Mouse (Mus musculus): ENCODE measurements around the gene Fchsd2.
A peak's percentile ranks its signal among the peaks of the same experiment; 100 is the strongest.

Gene Fchsd2

DNA sequence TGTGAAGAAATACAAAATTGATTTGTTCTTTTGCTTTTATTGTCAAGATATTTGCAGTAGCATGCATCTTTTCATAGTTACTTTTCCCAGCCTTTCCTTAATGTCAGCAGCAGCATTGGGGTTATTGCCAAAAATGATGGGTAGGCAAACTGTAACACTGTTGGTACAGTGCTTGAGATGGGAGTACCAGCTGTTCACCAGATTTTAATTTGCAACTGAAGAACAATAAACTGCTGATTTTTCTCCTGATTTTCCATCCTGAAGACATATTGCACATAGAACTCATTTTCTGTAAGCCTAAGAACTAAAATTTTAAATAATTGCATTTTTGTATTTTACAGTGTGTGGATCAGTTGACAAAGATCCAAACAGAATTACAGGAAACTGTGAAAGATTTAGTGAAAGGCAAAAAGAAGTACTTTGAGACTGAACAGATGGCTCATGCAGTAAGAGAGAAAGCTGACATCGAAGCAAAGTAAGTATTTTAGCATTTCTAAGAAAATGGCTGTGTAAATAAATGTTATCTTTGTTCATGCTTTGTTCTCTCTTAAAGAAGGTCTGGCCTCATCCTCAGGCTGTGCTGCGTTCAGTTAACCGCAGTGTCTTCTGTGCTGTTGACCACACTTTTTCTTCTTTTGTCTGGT is 98.8 kb downstream of the Fchsd2 start:
- DNase-seq (ENCODE audit: low read depth, low spot score) = no peak

DNA sequence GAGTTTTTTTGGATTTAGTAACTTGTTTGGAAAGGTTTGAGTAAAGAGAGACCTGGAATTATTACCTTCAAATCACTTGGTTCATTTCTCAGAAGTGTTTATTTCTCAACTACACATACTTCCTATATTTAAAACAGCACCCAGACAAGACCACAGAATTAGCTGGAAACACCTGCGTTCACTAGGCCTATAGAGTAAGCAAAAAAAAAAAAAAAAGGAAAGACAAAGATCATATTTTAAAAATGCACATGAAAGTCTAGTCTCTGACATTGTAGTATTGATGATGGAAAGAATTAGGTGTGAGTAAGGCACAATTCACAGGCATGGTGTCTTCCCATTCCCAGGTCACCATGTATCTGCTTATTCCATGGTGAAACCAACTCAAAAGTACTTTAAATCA is 118.2 kb downstream of the Fchsd2 start:
- peak; percentile 62 for DNase-seq (ENCODE audit: low read depth, low spot score)

DNA sequence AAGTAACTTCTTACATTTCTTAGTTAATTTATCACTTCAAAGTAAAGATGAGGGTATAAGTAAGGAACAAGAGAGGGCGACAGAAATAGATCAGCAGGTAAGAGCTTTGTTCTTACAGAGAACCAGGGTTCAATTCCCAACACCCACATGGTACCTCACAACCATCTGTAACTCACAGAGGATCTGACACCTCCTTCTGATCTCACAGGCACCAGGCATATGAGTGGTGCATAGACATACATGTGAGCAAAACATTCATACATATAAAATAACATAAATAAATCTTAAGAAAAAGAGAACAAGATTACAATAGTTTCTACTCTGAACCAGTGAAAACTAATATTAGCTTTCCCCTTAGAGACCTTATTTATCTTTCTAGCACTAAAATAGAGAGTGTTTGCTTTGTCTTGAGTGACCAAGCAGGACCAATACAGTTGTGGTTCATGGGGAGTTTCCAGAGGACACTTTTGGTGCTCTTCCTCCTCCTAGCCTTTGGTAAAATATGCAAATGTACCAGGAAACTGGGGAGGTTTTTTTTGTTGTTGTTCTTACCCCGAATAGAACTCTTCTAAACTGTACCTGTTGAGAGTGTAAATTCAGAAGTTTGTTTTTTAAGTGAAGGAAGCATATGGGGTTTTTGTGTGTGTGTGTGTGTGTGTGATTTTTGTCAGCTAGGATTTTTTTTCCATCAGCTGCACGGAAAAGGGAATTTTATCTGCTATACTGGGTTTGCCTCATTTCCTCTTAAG is 121.0 kb downstream of the Fchsd2 start:
- peak; percentile 88 for DNase-seq (ENCODE audit: low read depth, low spot score)

DNA sequence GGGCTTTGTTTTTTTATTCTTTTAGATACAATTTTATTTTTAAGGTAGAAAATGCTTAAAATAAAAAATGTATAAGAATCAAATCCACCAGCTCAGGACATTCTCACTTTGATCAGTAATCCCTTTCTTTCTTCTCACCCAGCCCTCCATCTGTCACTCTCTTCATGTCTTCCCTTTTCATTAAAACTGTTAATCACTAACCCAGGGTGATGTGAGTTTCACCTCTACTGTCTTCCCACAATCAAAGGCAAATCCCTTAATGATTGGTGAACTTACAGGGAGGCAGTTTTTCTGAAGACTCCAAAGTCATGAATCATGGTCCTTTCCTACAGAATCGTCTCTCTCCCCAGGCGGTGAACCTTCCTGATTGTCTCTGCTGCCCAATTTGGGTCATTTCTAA is 124.1 kb downstream of the Fchsd2 start:
- DNase-seq (ENCODE audit: low read depth, low spot score) = no peak

DNA sequence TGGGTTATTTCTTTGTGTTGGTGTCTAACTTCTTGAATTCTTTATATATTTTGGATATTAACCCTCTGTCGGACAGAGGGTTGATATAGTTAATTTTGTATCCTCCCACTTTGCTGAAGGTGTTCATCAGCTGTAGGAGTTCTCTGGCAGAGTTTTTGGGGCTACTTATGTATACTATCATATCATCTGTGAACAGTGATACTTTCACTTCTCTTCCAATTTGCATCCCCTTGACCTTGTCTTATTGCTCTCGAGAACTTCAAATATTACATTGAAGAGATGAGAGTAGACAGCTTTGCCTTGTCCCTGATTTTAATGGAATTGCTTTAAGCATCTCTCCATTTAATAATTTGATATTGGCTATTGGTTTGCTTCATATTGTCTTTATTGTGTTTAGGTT is 130.8 kb downstream of the Fchsd2 start:
- DNase-seq (ENCODE audit: low read depth, low spot score) = peak; percentile 58

DNA sequence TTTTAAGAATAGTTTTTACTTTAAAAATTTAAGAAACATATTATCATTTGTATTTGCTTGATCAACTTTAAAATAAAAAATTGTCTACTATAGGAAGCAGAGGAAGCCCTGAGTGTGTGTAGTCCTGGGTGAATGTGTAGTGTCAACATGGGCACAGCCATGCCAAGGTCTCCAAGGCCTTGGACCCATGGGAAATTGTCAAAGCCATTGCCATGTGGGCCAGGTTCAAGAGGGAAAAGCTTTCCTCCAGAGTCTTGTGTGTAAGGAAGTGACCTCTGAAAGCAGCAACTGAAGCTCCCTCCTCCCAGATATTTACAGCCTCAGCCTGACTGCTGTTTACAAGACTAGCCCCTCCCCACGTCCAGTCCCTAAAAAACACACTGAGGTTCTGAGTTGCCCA is 136.7 kb downstream of the Fchsd2 start:
- no peak for DNase-seq (ENCODE audit: low read depth, low spot score)

DNA sequence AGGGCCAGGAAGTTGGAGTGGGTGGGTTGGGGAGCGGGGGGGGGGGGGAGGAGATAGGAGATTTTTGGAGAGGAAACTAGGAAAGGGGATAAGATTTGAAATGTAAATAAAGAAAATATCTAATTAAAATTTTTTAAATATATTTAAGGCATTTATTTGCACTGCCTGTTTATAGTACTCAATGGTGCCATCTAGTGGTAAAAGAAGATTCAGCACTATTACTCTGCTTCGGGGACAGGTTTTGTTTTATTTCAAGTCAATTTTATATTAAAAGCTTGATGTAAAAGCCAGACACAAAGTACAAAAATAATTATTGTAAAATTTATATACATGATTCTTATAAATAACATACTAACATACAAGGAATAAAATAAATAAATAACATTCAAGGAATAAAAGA is 138.8 kb downstream of the Fchsd2 start:
- DNase-seq (ENCODE audit: low read depth, low spot score) = peak; percentile 71

DNA sequence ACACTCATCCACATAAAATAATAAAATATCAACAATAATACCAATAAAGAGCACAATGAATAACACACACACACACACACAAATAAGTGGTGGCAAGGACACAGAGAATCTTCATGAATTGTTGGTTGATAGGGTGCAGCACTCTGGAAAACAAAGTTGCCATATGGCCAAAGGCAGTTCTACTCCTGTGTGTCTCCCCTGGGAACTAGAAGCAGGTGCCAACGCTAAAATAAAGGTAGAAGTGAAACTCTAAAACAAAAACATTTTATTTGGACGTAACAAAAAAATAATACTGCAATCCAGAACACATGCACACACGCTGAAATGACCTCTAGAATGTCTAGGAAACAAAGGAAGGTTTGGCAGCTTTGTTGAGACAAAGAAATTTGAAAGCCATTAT is 140.1 kb downstream of the Fchsd2 start:
- DNase-seq (ENCODE audit: low read depth, low spot score) = peak; percentile 66

DNA sequence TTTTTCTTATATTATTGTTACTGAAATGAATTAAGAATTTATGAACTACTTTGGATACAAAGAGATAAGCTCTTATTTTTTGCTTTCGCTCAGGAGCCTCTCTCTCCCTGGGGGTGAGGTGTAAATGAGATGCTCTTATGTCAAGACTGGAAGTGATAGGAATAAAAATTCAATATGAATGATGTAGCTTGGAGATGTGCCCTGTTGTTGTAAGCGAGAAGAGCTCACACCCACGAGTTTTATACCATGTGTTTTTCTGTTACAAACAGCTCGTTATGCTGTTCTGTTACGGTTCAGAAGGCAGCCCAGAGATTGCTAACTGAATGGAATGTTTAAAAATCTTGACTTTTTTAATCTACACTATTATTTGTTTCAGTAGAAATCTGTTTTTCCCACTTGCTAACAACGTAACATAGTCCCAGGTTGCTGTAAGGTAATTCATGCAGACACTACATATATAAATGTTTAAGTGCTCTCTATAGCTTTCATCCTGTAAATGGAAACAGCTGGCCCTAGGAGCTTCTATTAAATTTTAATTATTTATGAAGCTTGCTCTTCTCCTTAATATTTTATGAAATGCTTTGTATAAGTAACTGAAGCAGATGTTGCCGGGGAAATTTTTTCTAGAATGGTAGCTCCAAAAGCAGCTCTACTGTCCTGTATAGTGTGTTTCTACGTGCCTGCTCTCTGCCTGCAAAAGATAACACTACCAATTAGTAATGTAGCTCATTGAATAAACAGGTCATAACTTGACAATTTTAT is 144.2 kb downstream of the Fchsd2 start:
- no peak for DNase-seq (ENCODE audit: low read depth, low spot score)

DNA sequence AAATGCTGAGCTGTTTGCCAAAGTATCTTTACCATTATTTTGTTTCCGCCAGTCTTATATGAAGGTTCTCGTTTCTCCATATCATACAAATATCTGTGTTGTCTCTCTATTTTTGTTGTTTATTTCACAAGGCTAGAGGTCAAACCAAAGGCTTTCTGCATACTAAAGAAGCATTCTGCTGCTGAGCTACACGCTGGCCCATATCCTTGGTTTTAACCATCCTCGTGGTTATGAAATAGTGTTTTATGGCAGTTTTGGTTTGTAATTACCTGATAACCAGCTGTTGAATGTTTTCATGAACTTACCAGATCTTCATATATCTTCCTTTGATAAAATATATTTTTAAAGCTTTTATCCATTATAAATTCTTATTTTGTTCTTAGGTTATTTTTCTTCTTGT is 156.1 kb downstream of the Fchsd2 start:
- no peak for DNase-seq (ENCODE audit: low read depth, low spot score)

DNA sequence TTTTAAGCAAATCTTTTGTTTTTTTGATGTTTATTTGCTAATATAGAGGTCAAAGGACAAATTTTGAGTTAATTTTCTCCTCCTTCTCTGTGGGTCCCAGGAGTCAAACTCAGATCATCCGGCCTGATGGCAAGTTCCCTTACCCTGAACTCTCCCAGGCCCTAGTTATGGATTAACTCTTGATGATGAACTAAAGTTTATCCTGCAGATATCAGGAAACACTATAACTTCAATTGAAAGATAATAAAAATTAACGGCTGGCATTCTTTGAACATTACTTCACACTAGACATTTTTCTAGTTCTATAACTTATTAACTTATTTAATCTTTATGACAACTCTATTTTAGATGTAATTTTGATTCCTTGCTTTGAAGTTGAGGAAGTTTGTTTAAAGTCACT is 156.5 kb downstream of the Fchsd2 start:
- no peak for DNase-seq (ENCODE audit: low read depth, low spot score)

DNA sequence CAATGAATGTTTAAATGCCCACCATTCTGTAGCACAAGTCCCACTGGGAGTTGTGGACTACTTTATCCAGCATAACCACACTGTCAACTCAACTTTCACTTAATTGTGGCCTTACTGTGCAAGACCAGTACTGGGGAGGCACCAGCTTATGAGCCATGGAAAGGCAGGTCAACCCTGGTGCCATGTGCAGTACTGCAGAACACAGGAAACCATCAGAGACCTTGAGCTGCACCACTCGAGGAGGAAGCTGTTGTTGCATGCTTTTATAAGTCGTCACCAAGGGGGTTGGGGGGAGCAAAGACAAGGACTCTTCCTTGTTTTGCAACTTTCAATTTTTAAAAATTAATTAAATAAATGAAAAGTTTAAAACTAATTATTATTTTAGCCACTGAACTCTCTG is 160.4 kb downstream of the Fchsd2 start:
- DNase-seq (ENCODE audit: low read depth, low spot score) = no peak

DNA sequence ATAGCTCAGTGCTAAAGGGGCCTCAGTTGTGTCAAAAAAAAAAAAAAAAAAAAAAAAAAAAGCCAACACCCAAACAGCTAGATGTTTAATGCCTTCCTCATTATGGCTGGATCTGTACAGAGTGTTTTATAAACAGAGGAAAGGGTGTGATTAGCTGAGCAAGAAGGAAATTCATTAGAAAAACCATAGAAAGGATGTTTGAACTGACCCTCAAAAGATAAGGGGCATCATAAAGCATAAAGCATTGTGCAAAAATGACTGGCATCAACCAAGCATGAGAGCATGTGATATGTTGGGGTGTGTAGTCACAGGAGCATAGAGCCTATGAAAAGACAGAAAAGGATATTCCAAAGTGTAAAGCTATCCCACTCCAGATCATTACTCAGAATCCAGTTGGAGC is 165.8 kb downstream of the Fchsd2 start:
- no peak for DNase-seq (ENCODE audit: low read depth, low spot score)

DNA sequence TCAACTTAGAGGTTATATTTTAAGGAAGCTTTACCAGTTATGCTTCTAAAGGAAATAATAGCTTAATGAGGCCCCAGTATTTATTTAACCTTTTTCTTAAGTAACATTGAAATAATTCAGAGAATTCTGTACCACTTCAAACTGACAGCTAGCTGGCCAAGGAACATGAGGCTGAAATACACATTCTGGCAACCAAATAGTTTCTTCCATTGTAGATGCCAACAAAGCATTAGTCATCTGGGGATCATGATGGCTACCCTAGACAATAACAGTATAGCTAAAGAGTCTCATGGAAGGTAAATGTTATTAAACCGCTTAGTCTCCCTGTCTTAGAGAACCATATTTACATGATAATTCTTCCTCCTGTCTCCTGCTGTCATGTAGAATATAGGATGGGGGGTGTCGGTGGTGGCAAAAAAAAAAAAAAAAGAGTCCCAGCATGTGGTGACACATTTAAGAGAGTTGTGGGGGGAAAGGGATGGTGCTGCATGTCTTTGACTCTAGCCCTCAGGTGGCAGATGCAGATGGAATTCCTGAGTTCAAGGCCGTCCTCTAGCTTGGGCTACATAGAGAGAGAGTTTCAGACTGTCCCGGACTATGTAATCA is 169.4 kb downstream of the Fchsd2 start:
- no peak for DNase-seq (ENCODE audit: low read depth, low spot score)

DNA sequence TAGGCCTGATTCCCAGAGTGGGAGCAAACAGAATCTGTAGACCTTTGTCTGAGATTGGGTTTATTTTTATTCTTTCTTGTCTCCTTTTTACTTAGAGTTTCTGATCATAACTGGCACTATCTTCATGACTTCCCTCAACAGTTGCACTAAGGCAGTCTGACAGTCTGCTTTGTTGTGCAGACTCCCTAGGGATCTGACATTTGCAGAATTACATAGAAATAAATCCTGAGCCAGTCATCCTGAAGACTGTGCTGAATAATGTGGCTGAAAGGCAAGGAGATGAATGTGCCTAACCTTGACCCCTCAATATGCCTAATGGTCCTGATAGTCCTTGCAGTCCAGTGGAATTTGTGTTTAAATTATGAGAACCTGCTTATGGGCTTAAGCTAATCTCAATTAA is 170.8 kb downstream of the Fchsd2 start:
- no peak for DNase-seq (ENCODE audit: low read depth, low spot score)

DNA sequence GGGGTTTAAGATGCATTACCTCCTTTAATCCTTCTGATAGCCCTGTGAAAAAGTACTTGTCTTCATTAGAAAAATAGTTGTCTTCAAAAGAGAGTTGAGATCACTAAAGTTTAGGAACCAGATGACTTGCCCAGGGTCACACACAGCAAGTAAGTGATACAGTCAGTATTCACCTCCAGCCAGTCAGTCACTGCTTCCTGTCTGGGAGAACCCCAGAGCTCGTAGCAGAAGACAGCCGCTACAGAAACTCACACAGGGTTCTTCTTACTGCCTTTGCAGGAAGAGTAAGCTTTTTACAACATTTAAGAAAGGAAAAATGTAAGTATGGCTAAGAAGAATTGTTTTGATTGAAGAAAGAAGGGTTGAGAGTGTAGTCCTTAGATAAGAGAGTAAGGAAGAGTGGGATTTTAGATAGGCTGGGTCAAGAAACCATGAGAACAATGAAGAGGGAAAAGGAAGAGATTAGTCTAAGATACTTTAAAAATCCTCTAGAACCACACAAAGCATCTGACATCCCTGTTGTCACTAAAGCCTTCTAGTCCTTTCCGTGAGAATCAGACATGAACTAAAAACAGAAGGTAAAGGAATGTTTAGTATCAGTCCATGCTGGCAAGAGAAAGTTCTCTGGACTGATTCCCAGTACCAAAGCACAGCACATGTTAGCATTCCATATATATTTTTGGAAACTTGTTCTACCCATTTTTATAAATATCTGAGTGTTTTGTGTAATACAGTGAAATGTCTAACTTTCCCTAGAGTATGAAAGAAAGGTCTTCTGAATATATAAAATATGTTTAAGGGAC is 175.0 kb downstream of the Fchsd2 start:
- DNase-seq (ENCODE audit: low read depth, low spot score) = no peak

DNA sequence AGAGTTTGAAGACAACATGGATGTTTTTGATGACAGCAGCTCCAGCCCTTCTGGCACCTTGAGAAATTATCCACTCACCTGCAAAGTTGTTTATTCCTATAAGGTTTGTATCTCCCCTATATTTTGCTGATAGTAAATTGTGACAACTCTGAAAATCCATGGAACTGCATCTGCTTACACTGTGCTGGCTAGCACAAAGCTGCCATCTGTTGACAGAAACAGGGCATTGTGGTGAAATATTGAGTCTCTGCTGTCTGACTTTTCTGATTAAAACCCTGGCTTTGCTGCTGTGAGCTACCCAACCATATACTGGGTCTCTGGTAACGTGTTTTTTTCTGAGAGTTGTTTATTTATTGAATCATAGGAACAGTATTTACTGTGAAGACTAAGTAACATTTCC is 178.9 kb downstream of the Fchsd2 start:
- DNase-seq (ENCODE audit: low read depth, low spot score) = no peak

DNA sequence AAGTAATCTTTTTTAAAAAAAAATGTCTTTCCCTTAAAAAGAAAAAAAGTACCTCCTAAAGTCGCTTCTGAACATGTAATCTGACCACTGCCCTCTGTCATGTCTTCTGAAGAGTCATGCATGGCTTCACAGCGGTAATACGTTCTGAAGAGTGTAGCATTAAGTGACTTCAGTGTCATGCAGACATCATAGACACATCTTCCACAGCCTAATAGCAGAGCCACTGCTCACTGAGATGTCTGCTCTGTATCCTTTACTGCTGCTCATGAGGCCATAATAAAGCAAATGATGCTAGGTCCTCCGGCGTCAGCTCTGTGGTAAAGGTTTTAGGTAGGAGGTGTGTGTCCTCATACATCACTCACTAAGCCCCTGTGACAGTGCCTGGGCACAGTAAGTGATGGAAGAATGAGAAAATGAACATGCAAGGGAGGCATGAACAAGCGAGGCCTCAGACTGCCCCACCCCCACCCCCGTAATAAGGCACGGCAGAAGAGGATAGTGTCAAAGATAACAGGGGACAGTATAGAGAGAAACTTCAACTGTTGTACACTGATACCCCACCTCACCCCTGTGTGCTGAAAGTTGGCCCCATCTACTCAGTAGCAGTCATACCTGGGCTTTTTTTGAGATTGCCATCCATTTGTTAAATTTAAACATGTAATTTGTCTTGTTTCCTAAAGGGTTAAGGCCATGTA is 179.9 kb downstream of the Fchsd2 start:
- no peak for DNase-seq (ENCODE audit: low read depth, low spot score)

DNA sequence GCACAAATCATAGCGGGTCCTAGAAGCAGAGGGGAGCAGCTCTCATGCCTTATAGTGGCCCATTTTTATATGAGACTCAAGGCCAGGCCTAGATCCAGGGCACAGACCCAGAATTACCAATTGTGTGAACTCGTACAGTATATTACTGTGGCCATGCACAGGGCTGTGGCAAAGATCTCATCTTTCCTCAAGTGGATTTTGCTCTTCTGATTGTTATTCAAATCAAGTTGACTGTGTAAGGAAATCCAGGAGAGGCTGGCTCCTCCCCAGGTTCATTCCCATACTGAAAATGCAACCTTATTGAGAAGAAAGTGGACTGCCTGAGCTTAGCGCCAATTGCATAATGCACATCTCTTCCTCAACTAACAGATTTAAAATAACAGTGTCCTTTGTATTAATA is 190.1 kb downstream of the Fchsd2 start:
- DNase-seq (ENCODE audit: low read depth, low spot score) = no peak

DNA sequence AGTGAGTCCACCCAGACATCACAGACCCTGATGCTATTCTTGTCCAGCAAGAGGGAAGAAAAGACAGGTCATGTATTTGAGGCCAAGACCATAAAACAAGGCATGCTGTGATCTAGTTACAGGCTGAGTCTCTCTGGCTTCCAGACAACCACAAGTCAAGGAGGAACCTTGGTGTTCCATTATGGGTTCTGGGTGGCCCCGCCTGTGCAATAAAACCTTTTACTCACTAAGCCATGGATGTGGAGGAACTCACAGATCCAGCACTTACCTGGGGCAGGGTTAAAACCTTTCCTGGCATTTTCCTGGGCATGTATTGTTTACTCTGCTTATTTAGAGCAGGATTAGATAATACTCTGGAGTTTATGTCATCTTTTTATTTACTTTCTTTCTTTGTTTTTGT is 191.8 kb downstream of the Fchsd2 start:
- DNase-seq (ENCODE audit: low read depth, low spot score) = no peak

DNA sequence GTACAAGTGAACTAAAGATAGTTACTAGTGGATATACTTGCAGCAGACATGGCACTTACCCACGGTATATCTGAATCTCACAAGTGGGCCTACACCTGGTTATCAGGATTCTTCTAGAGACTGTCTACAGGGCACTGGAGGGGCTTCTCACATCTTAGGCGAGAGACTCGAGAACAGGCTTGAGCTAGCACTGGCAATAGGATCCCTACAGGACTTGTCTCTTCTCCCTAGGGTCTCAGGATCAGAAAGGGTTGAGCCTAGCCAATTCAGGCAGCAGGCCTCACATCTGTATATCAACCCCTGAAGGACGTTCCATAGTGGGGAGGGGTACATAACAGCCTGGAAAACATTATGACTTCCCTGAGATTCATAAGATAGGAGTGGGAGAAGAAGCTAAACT is 194.2 kb downstream of the Fchsd2 start:
- no peak for DNase-seq (ENCODE audit: low read depth, low spot score)

Data from A20 (cell line).